Mouse (Mus musculus): ENCODE results near the gene Triobp. TPM values are rescaled to one million over a fixed set of nuclear protein-coding genes. Genes with fewer than 3 reads are reported as not detected.
"Not testable (repeated sequence)": the region's sequence is repeated elsewhere in the genome, so short reads cannot be mapped to it uniquely, and the experiment has no call there.

The Triobp gene
- polyA plus RNA-seq, 1 experiment from 2014 or later, result 50.2 TPM

- no peak for ATAC-seq (ENCODE audit: low FRiP score, low read depth)
- Histone ChIP-seq H3K27me3 (no peaks in the 10 kb centered on the region), H3K27ac (peak overlapping the region; percentile 99), H3K36me3 (0 out of 2 replicates have a peak, but pooled peaks cover 3% of the 10 kb centered on the region), H3K4me2 (replicated peaks) (peak overlapping the region; percentile 98), H3K4me3 (peak overlapping the region; percentile 81), H3K9ac (peak overlapping the region; percentile 100), H3K4me1 (peaks cover 53% of the 10 kb centered on the region), H3K9me3 (no peaks in the 10 kb centered on the region)
- WGBS, result 4% methylated on average over 46 of the region's 46 CpGs
These were observed 80.0 kb downstream of the Triobp start for GRCm38 (mm10) chr15:79027291-79028205.

- peaks cover 49% of the 10 kb centered on the region for H3K4me1 ChIP-seq
These were observed 80.8 kb downstream of the Triobp start, which contains the start of gene H1f0 for GRCm38 (mm10) chr15:79028237-79028738. TSS of gene H1f0 (plus strand) at chr15:79028450.

GRCm38 (mm10) chr15:79028823-79029484 is 81.4 kb downstream of the Triobp start:
- peaks cover 49% of the 10 kb centered on the region for H3K4me1 ChIP-seq
- 0 out of 2 replicates have a peak, but pooled peaks cover 3% of the 10 kb centered on the region for H3K36me3 ChIP-seq
- H3K9me3 ChIP-seq, result no peaks in the 10 kb centered on the region
- H3K4me3 ChIP-seq, result peak overlapping the region; percentile 81
- ATAC-seq (ENCODE audit: low FRiP score, low read depth), result no peak
- peak overlapping the region; percentile 100 for H3K9ac ChIP-seq
- H3K4me2 ChIP-seq (replicated peaks), result peak overlapping the region; percentile 98
- 26% methylated on average over 16 of the region's 16 CpGs for WGBS
- no peaks in the 10 kb centered on the region for H3K27me3 ChIP-seq
- H3K27ac ChIP-seq, result peak overlapping the region; percentile 99

More at GRCm38 (mm10) chr15:79028237-79028738, 80.8 kb downstream of the Triobp start, which contains the start of gene H1f0:
- under 1% methylated on average over 46 of the region's 58 CpGs for WGBS
- ATAC-seq (ENCODE audit: low FRiP score, low read depth), result peak; percentile 85
- Histone ChIP-seq H3K27ac (peak within 1 kb of the TSS; percentile 99), H3K9ac (peak within 1 kb of the TSS; percentile 100), H3K4me3 (peak within 1 kb of the TSS; percentile 81), H3K9me3 (no peaks in the 10 kb centered on the region), H3K27me3 (no peaks in the 10 kb centered on the region), H3K4me2 (replicated peaks) (peak within 1 kb of the TSS; percentile 98), H3K36me3 (0 out of 2 replicates have a peak, but pooled peaks cover 3% of the 10 kb centered on the region)

GRCm38 (mm10) chr15:79029519-79030241 is 82.2 kb downstream of the Triobp start:
- Histone ChIP-seq H3K4me1 (peaks cover 49% of the 10 kb centered on the region), H3K4me3 (peak overlapping the region; percentile 81), H3K9me3 (no peaks in the 10 kb centered on the region), H3K27ac (peak overlapping the region; percentile 99), H3K9ac (peak overlapping the region; percentile 100), H3K36me3 (peaks cover 9% of the 10 kb centered on the region), H3K4me2 (replicated peaks) (peak overlapping the region; percentile 98), H3K27me3 (no peaks in the 10 kb centered on the region)
- ATAC-seq (ENCODE audit: low FRiP score, low read depth), result no peak
- 7% methylated on average over 11 of the region's 11 CpGs for WGBS

GRCm38 (mm10) chr15:79030551-79031435 is 83.3 kb downstream of the Triobp start:
- peak; percentile 82 for ATAC-seq (ENCODE audit: low FRiP score, low read depth)
- Histone ChIP-seq H3K4me2 (replicated peaks) (peak overlapping the region; percentile 98), H3K9me3 (no peaks in the 10 kb centered on the region), H3K27ac (peak overlapping the region; percentile 99), H3K36me3 (peaks cover 19% of the 10 kb centered on the region), H3K4me1 (peaks cover 43% of the 10 kb centered on the region), H3K27me3 (no peaks in the 10 kb centered on the region), H3K9ac (peak overlapping the region; percentile 100), H3K4me3 (peak overlapping the region; percentile 81)
- WGBS, result under 1% methylated on average over 52 of the region's 52 CpGs

GRCm38 (mm10) chr15:79031908-79032307 is 84.4 kb downstream of the Triobp start:
- H3K9me3 ChIP-seq; H3K27ac ChIP-seq; ATAC-seq (ENCODE audit: low FRiP score, low read depth); H3K9ac ChIP-seq; H3K27me3 ChIP-seq: not testable (repeated sequence)
- Histone ChIP-seq H3K4me2 (replicated peaks) (peak overlapping the region; percentile 98), H3K4me3 (peak overlapping the region; percentile 81; the same call in 1 of the 2 replicates), H3K36me3 (peaks cover 31% of the 10 kb centered on the region), H3K4me1 (peaks cover 32% of the 10 kb centered on the region)
- 91% methylated on average over 5 of the region's 5 CpGs for WGBS

- no peak overlapping the region for H3K27ac ChIP-seq
- H3K27me3 ChIP-seq, result peaks cover 27% of the 10 kb centered on the region
- H3K4me3 ChIP-seq, result no peak overlapping the region
- WGBS, result 11% methylated on average over 14 of the region's 14 CpGs
- 0 out of 2 replicates have a peak overlapping the region, but pooled peaks have one; percentile 23 for H3K4me2 ChIP-seq (replicated peaks)
- H3K9me3 ChIP-seq, result no peaks in the 10 kb centered on the region
- peaks cover 38% of the 10 kb centered on the region for H3K4me1 ChIP-seq
- H3K36me3 ChIP-seq, result peaks cover 34% of the 10 kb centered on the region
- no peak for ATAC-seq (ENCODE audit: low FRiP score, low read depth)
- 0 out of 2 replicates have a peak overlapping the region, but pooled peaks have one; percentile 20 for H3K9ac ChIP-seq
These were observed 90.4 kb downstream of the Triobp start for GRCm38 (mm10) chr15:79037913-79038328.

- no peak for ATAC-seq (ENCODE audit: low FRiP score, low read depth)
- no peak overlapping the region for H3K4me3 ChIP-seq
These were observed 90.8 kb downstream of the Triobp start for GRCm38 (mm10) chr15:79038331-79038730.

GRCm38 (mm10) chr15:79038853-79039252 is 91.3 kb downstream of the Triobp start:
- Histone ChIP-seq H3K9me3 (no peaks in the 10 kb centered on the region), H3K27ac (no peak overlapping the region), H3K36me3 (peaks cover 34% of the 10 kb centered on the region), H3K27me3 (peaks cover 36% of the 10 kb centered on the region), H3K4me2 (replicated peaks) (no peak overlapping the region), H3K9ac (no peak overlapping the region), H3K4me3 (no peak overlapping the region), H3K4me1 (peaks cover 44% of the 10 kb centered on the region)
- 23% methylated on average over 7 of the region's 7 CpGs for WGBS
- 0 out of 2 replicates have a peak, but pooled peaks have one; percentile 37 for ATAC-seq (ENCODE audit: low FRiP score, low read depth)

More at GRCm38 (mm10) chr15:79038331-79038730, 90.8 kb downstream of the Triobp start:
- Histone ChIP-seq H3K4me2 (replicated peaks) (no peak overlapping the region), H3K27ac (no peak overlapping the region), H3K27me3 (peaks cover 31% of the 10 kb centered on the region), H3K4me1 (peaks cover 42% of the 10 kb centered on the region), H3K36me3 (peaks cover 34% of the 10 kb centered on the region), H3K9me3 (no peaks in the 10 kb centered on the region), H3K9ac (no peak overlapping the region)
- WGBS, result 67% methylated on average over 10 of the region's 10 CpGs

- Histone ChIP-seq H3K36me3 (peaks cover 18% of the 10 kb centered on the region), H3K9me3 (no peaks in the 10 kb centered on the region), H3K4me1 (peaks cover 50% of the 10 kb centered on the region), H3K4me3 (peak overlapping the region; percentile 31), H3K27ac (no peak overlapping the region), H3K4me2 (replicated peaks) (peak overlapping the region; percentile 64), H3K9ac (peak overlapping the region; percentile 50; the same call in 1 of the 2 replicates), H3K27me3 (peaks cover 38% of the 10 kb centered on the region)
- 16% methylated on average over 24 of the region's 24 CpGs for WGBS
- no peak for ATAC-seq (ENCODE audit: low FRiP score, low read depth)
These were observed 93.2 kb downstream of the Triobp start for GRCm38 (mm10) chr15:79040501-79041416.
